Mouse (Mus musculus): ENCODE measurements at regions not wholly inside any gene's neighbourhood (a gene's known extent, or its start where the extent isn't known, plus 50 kb on each side); places are given as distances from the start of the nearest gene placed in this dataset.

DNA sequence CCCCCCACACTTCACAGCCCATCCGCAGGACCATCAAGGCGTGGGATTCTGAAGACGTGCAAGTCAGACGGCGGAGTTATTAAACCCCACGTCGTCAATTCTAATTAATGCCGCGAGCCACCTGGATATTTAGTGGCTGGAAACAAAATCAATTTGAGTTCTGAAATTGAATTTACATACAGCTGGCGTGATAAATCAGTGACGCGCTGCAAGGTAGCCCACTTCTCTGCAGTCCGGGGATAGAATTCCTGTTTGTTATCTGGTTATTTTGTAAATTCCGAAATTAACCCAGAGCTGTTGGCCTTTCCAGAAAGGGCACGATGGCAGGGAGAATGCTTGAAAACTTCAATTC is 215.1 kb upstream of the Gm10131 start:
- TF ChIP-seq POLR2A (IDR thresholded peaks at IDR 0.05; ENCODE audit: low read depth, low read length) (no peak), CTCF (conservative IDR thresholded peaks at IDR 0.05; ENCODE audit: insufficient read depth, insufficient read length, low read depth, low read length) (no peak)
